Mouse (Mus musculus): ENCODE measurements around the gene Coro1c. TPM values are rescaled to one million over a fixed set of nuclear protein-coding genes. Genes with fewer than 3 reads are reported as not detected.

The Coro1c gene
- polyA plus RNA-seq, 1 experiment from 2014 or later: 201 TPM

DNA sequence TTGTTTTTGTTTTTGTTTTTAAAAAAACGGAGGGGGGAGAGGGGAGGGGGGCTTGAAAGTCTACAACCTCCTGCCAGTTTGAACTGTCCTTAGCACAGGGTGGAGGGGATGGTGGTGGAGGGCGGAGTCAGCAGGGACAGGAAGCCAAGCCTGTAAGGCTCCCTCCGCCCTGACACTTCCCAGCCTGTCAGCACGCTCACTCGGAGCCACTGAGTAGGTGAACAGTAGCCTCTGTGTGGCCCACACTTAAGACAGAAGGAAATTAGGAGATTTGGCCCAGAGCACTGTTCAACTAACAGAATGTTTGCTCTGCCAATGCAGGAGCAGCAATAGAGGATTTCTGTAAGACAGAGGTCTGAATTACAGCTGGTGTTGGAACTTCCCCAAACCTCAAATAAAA is 49.6 kb downstream of the Coro1c start:
- H3K27me3 ChIP-seq (ENCODE audit: control insufficient read depth, insufficient read depth, low read length): no peaks in the 10 kb centered on the region
- H3K4me1 ChIP-seq (ENCODE audit: control insufficient read depth, insufficient read depth, low read length): peaks cover 11% of the 10 kb centered on the region
- no peak overlapping the region for H3K4me3 ChIP-seq (ENCODE audit: low read depth, low read length)
- DNase-seq (ENCODE audit: low spot score, missing footprints) (no peak), ATAC-seq (ENCODE audit: low FRiP score) (no peak)
- 72% methylated on average over 5 of the region's 5 CpGs for WGBS
- H3K27ac ChIP-seq (ENCODE audit: low read depth, low read length): no peak overlapping the region
- no peak overlapping the region for H3K9ac ChIP-seq (ENCODE audit: low read length)
- H3K36me3 ChIP-seq (ENCODE audit: control insufficient read depth, insufficient read depth, low read length): peaks cover 2% of the 10 kb centered on the region; the same call in 1 of the 2 replicates
- no peak overlapping the region for H3K4me2 ChIP-seq
- H3K9me3 ChIP-seq (ENCODE audit: control insufficient read depth, low read length): no peaks in the 10 kb centered on the region

DNA sequence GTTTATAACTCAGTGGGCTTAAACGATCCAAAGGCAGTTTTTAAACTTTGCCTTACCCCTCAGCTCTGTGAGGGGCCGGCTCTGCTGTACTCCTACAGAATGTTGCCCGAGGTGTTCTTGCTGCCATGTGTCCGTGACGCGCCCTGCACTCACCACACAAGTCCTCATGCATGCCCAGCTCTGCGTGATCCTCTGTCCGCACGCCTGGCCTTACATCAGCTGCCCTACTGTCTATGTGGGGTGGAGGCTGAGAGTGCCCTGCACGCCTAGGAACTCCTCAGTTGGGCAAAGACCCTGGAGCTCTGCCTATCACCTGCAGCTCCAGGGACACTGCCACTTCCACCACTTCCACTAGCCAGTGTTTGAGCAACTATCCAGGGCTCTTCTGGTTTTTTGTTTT is 50.0 kb downstream of the Coro1c start:
- no peaks in the 10 kb centered on the region for H3K9me3 ChIP-seq (ENCODE audit: control insufficient read depth, low read length)
- H3K36me3 ChIP-seq (ENCODE audit: control insufficient read depth, insufficient read depth, low read length): peaks cover 2% of the 10 kb centered on the region; the same call in 1 of the 2 replicates
- H3K27ac ChIP-seq (ENCODE audit: low read depth, low read length): no peak overlapping the region
- no peak overlapping the region for H3K4me3 ChIP-seq (ENCODE audit: low read depth, low read length)
- H3K4me2 ChIP-seq: no peak overlapping the region
- no peak for DNase-seq (ENCODE audit: low spot score, missing footprints)
- 81% methylated on average over 10 of the region's 10 CpGs for WGBS
- ATAC-seq (ENCODE audit: low FRiP score): no peak
- no peaks in the 10 kb centered on the region for H3K27me3 ChIP-seq (ENCODE audit: control insufficient read depth, insufficient read depth, low read length)
- H3K9ac ChIP-seq (ENCODE audit: low read length): no peak overlapping the region
- H3K4me1 ChIP-seq (ENCODE audit: control insufficient read depth, insufficient read depth, low read length): peaks cover 11% of the 10 kb centered on the region

DNA sequence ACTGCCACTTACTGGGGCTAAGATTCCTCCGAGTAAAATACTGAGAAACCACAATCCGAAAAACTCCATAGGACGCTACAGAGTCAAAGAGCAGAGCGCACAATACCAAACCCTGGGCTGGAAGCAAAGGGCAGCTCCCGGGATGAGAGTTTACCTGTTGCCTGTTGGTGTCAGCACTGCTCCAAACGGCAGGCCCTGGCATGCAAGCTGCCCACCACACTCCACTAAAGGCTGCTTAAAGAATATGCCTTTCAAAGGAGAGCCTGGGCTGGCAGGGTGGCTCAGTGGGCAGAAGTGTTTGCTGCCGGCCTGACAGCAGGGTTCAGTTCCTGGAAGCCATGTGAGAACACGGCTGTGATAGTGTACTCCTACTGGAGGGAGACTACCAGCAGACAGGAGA is 50.9 kb downstream of the Coro1c start:
- no peaks in the 10 kb centered on the region for H3K27me3 ChIP-seq (ENCODE audit: control insufficient read depth, insufficient read depth, low read length)
- peaks cover 11% of the 10 kb centered on the region for H3K4me1 ChIP-seq (ENCODE audit: control insufficient read depth, insufficient read depth, low read length)
- H3K27ac ChIP-seq (ENCODE audit: low read depth, low read length): no peak overlapping the region
- 73% methylated on average over 8 of the region's 8 CpGs for WGBS
- H3K9ac ChIP-seq (ENCODE audit: low read length): no peak overlapping the region
- H3K36me3 ChIP-seq (ENCODE audit: control insufficient read depth, insufficient read depth, low read length): peaks cover 2% of the 10 kb centered on the region; the same call in 1 of the 2 replicates
- H3K9me3 ChIP-seq (ENCODE audit: control insufficient read depth, low read length): no peaks in the 10 kb centered on the region
- ATAC-seq (ENCODE audit: low FRiP score): no peak
- no peak overlapping the region for H3K4me3 ChIP-seq (ENCODE audit: low read depth, low read length)
- no peak for DNase-seq (ENCODE audit: low spot score, missing footprints)
- H3K4me2 ChIP-seq: no peak overlapping the region

DNA sequence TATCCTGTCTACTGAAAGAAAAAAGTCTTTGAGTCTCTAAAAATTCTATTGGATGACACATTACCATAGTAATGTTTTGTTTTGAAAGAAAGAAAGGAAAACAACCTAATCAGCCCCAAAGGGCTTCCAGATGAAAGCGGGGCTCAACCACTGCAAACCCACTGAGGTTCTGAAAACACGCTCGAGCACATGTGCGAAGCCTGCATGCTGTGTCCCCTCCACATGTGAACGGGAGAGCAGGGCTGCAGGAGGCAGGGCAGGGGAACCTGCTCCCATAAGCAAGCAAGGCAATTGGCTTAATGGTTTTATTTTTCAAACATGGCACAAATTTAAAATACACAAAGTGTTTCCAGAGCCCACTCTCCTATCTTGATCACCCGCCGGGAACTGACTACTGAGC is 51.9 kb downstream of the Coro1c start:
- no peaks in the 10 kb centered on the region for H3K27me3 ChIP-seq (ENCODE audit: control insufficient read depth, insufficient read depth, low read length)
- H3K9ac ChIP-seq (ENCODE audit: low read length): peak overlapping the region; percentile 4; the same call in 1 of the 2 replicates
- H3K36me3 ChIP-seq (ENCODE audit: control insufficient read depth, insufficient read depth, low read length): peaks cover 2% of the 10 kb centered on the region; the same call in 1 of the 2 replicates
- no peak overlapping the region for H3K4me2 ChIP-seq
- 80% methylated on average over 7 of the region's 7 CpGs for WGBS
- DNase-seq (ENCODE audit: low spot score, missing footprints) (no peak), ATAC-seq (ENCODE audit: low FRiP score) (no peak)
- no peaks in the 10 kb centered on the region for H3K9me3 ChIP-seq (ENCODE audit: control insufficient read depth, low read length)
- no peak overlapping the region for H3K27ac ChIP-seq (ENCODE audit: low read depth, low read length)
- H3K4me1 ChIP-seq (ENCODE audit: control insufficient read depth, insufficient read depth, low read length): peaks cover 11% of the 10 kb centered on the region
- H3K4me3 ChIP-seq (ENCODE audit: low read depth, low read length): no peak overlapping the region

DNA sequence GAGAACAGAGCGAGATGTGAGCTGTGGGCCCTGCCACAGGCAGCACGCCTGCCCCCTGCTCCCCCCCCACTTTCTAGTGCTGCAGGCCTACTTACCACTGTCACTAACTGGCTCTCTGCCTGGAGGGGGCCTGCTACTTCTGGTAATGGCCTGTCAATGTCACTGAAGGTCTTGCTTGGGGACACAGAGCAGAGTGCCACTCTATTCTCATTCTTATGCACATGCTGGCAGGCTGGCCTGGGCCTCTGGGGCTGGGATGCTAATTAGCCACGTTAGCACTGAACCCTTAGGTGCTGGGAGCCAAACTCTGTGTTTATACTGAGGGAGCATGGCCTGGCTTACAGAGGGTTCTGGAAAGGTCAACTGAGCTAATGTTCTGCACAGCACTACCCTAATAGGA is 52.9 kb downstream of the Coro1c start:
- ATAC-seq (ENCODE audit: low FRiP score) (0 out of 2 replicates have a peak, but pooled peaks have one; percentile 30), DNase-seq (ENCODE audit: low spot score, missing footprints) (no peak)
- Histone ChIP-seq H3K4me1 (ENCODE audit: control insufficient read depth, insufficient read depth, low read length) (peaks cover 11% of the 10 kb centered on the region), H3K9ac (ENCODE audit: low read length) (no peak overlapping the region; the same call in 1 of the 2 replicates), H3K27ac (ENCODE audit: low read depth, low read length) (peak overlapping the region; percentile 20; the same call in 1 of the 2 replicates), H3K4me2 (no peak overlapping the region), H3K36me3 (ENCODE audit: control insufficient read depth, insufficient read depth, low read length) (no peaks in the 10 kb centered on the region), H3K27me3 (ENCODE audit: control insufficient read depth, insufficient read depth, low read length) (no peaks in the 10 kb centered on the region), H3K4me3 (ENCODE audit: low read depth, low read length) (no peak overlapping the region), H3K9me3 (ENCODE audit: control insufficient read depth, low read length) (no peaks in the 10 kb centered on the region)
- 64% methylated on average over 3 of the region's 3 CpGs for WGBS

DNA sequence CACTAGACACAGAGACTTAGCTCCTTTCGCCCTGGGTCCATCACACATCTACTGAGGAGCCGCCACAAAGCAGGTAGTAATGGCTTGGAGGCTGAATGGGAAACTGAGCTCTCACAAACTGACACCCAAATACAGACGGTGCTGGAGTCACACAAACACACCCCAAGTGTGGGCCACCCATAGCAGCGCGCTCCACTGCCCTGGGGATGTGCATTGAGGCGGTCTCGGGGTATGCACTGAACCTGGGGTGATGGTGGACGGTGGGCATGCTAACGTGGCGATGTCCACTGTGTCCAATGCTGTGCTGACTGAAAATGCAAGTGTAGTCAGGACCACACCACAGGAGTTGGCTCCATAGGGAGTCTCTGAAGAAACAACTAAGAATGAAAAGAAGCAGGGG is 53.4 kb downstream of the Coro1c start:
- 87% methylated on average over 10 of the region's 10 CpGs for WGBS
- Histone ChIP-seq H3K4me2 (no peak overlapping the region), H3K9me3 (ENCODE audit: control insufficient read depth, low read length) (no peaks in the 10 kb centered on the region), H3K27me3 (ENCODE audit: control insufficient read depth, insufficient read depth, low read length) (no peaks in the 10 kb centered on the region), H3K9ac (ENCODE audit: low read length) (no peak overlapping the region), H3K36me3 (ENCODE audit: control insufficient read depth, insufficient read depth, low read length) (peaks cover 4% of the 10 kb centered on the region; the same call in 1 of the 2 replicates), H3K4me3 (ENCODE audit: low read depth, low read length) (no peak overlapping the region), H3K27ac (ENCODE audit: low read depth, low read length) (no peak overlapping the region), H3K4me1 (ENCODE audit: control insufficient read depth, insufficient read depth, low read length) (peaks cover 11% of the 10 kb centered on the region)
- ATAC-seq (ENCODE audit: low FRiP score) (no peak), DNase-seq (ENCODE audit: low spot score, missing footprints) (no peak)

DNA sequence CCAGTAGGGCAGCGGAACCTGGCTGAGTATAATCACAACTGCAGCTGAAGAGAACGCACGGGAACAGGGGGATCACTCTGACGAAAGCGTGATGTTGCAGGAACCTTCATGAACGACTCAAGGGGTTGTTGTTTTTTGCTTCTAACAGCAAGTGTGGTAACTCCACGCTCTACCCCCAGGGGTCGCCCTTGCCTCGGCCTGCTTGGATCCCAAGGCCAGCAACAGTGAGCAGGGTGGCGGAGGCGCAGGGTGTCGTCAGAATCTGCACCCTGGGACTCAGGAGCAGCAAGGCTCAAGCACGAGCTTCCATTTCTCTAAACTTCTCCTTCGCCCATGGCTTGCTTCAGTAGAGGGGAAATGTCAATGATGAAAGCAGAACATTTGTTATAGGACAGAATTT is 54.1 kb downstream of the Coro1c start:
- Histone ChIP-seq H3K9ac (ENCODE audit: low read length) (no peak overlapping the region), H3K27me3 (ENCODE audit: control insufficient read depth, insufficient read depth, low read length) (no peaks in the 10 kb centered on the region), H3K4me2 (no peak overlapping the region), H3K27ac (ENCODE audit: low read depth, low read length) (no peak overlapping the region), H3K9me3 (ENCODE audit: control insufficient read depth, low read length) (no peaks in the 10 kb centered on the region), H3K4me3 (ENCODE audit: low read depth, low read length) (no peak overlapping the region), H3K36me3 (ENCODE audit: control insufficient read depth, insufficient read depth, low read length) (peaks cover 9% of the 10 kb centered on the region), H3K4me1 (ENCODE audit: control insufficient read depth, insufficient read depth, low read length) (peaks cover 11% of the 10 kb centered on the region)
- peak; percentile 94 for DNase-seq (ENCODE audit: low spot score, missing footprints)
- WGBS: 50% methylated on average over 14 of the region's 14 CpGs
- peak; percentile 30; the same call in 1 of the 2 replicates for ATAC-seq (ENCODE audit: low FRiP score)

DNA sequence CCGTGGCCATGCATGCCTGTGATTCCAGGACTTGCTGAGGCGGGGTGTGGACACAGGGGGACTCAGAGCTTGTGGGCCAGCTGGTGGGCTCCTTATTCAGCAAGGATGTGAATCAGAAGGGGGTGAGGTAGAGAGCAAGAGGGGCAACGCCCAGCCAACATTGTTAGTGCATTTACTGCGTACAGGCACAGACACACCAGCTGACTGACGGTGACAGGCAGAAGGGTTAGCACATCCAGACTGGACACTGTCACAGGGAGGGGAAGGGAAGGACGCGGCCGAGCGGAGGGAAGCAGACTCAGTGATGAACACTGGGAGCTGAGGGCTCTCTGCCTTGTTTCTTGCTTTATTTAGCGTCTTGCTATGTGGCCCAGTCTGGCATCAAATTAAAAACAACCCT is 55.0 kb downstream of the Coro1c start:
- Histone ChIP-seq H3K9me3 (ENCODE audit: control insufficient read depth, low read length) (no peaks in the 10 kb centered on the region), H3K27ac (ENCODE audit: low read depth, low read length) (no peak overlapping the region), H3K27me3 (ENCODE audit: control insufficient read depth, insufficient read depth, low read length) (no peaks in the 10 kb centered on the region), H3K4me2 (no peak overlapping the region), H3K36me3 (ENCODE audit: control insufficient read depth, insufficient read depth, low read length) (peaks cover 12% of the 10 kb centered on the region), H3K4me3 (ENCODE audit: low read depth, low read length) (no peak overlapping the region), H3K4me1 (ENCODE audit: control insufficient read depth, insufficient read depth, low read length) (peaks cover 11% of the 10 kb centered on the region), H3K9ac (ENCODE audit: low read length) (no peak overlapping the region)
- no peak for DNase-seq (ENCODE audit: low spot score, missing footprints)
- 91% methylated on average over 10 of the region's 10 CpGs for WGBS
- no peak for ATAC-seq (ENCODE audit: low FRiP score)

DNA sequence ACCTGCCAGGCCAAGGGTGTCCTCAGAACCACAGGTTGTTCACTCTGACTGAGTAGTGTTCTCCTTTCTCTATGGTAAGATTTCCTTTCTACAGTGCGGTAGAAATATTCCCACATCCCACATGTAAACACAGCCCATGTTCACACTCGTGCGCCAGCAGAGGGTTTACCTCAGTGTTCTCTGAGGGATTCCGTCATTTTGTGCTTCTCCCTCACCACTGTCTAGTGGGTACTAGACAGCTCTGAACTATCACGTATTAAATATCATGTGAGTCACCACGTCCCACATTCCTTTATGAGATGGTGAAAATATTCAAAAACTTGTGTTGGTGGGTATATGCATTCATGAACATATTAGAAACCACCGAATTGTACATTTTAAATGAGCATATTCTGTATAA is 56.1 kb downstream of the Coro1c start:
- H3K27ac ChIP-seq (ENCODE audit: low read depth, low read length): no peak overlapping the region
- H3K4me3 ChIP-seq (ENCODE audit: low read depth, low read length): no peak overlapping the region
- H3K36me3 ChIP-seq (ENCODE audit: control insufficient read depth, insufficient read depth, low read length): peaks cover 16% of the 10 kb centered on the region
- peaks cover 11% of the 10 kb centered on the region for H3K4me1 ChIP-seq (ENCODE audit: control insufficient read depth, insufficient read depth, low read length)
- DNase-seq (ENCODE audit: low spot score, missing footprints): no peak
- no peak for ATAC-seq (ENCODE audit: low FRiP score)
- H3K9me3 ChIP-seq (ENCODE audit: control insufficient read depth, low read length): no peaks in the 10 kb centered on the region
- WGBS: 95% methylated on average over 7 of the region's 7 CpGs
- no peaks in the 10 kb centered on the region for H3K27me3 ChIP-seq (ENCODE audit: control insufficient read depth, insufficient read depth, low read length)
- H3K9ac ChIP-seq (ENCODE audit: low read length): no peak overlapping the region
- no peak overlapping the region for H3K4me2 ChIP-seq
